Mouse (Mus musculus): ENCODE results near the gene Mtif2. TPM values are rescaled to one million over a fixed set of nuclear protein-coding genes. Genes with fewer than 3 reads are reported as not detected.
A peak's percentile ranks its signal among the peaks of the same experiment; 100 is the strongest.

The Mtif2 gene
- polyA plus RNA-seq, 1 experiment from 2014 or later: 59.2 TPM

DNA sequence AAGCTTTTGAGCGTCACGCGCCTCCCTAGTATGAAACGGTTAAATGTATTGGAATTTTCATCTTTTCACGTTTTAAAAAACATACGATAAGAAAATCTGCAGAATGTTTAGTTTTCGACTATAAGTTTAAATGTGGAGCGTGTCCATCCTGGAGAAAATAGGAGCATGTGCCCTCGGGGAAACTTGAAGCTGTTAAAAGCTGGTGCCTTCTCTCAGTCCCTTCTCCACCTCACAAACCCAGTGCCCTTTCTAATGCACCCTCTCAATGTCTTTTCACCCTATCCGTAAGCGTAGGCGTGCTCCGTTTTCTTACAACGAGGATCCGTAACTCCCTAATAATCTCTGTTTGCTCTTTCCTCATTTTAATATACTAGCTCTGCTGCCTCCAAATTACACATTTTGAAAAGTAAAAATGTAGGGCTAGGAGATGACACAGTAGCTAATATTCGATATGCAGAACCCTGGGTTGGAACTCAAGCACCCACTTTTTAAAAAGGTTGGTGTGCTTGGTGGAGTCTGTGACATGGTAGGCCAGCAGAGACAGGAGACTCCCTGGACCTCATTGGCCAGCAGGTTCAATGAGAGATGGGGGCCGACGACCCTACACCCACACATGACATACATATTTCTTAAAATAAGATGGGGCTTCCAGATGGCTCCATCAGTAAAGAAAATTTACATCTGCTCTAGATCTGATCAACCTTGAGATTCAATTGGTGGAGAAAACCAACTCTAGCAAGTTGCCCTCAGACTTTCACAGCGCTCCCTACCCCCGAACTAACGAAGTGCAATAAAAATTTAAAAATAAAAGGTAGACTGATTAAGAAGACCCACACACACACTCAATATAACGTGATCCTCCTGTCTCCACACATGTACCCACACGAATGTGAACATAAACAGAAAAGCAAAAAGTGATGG lies 22.6 kb downstream of the Mtif2 start:
- Histone ChIP-seq H3K4me2 (ENCODE audit: low read depth, low read length) (peak overlapping the region; percentile 86), H3K27me3 (ENCODE audit: control insufficient read depth, insufficient read depth, low read length) (no peaks in the 10 kb centered on the region), H3K4me3 (ENCODE audit: low read length) (peak overlapping the region; percentile 90), H3K27ac (ENCODE audit: low read length) (peak overlapping the region; percentile 87), H3K9me3 (replicated peaks; ENCODE audit: control insufficient read depth, low read length) (no peaks in the 10 kb centered on the region), H3K9ac (ENCODE audit: low read length) (peak overlapping the region; percentile 93), H3K4me1 (ENCODE audit: control insufficient read depth, insufficient read depth, low read length) (peaks cover 12% of the 10 kb centered on the region), H3K36me3 (ENCODE audit: control insufficient read depth, insufficient read depth) (peaks cover 20% of the 10 kb centered on the region)
- ATAC-seq (replicated peaks; ENCODE audit: extremely low read depth, insufficient read depth, low FRiP score): no peak
- WGBS: 22% methylated on average over 23 of the region's 23 CpGs

DNA sequence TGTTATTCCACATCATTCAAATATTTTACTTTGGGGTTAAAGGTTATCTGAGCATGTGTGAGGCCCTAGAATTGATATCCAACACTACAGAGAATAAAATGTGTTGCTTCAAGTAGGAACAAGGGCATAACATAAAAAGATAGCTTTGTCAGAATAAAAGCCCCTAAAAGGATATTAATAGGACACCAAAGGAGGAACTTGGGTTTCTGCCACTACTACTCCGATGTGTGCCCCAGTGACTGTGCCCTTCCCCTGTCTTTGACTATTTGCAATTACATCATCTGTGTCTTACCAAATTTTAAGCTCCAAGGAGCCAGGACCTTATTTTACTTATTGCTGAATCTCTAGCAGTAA lies 23.2 kb downstream of the Mtif2 start:
- Histone ChIP-seq H3K9me3 (replicated peaks; ENCODE audit: control insufficient read depth, low read length) (no peaks in the 10 kb centered on the region), H3K9ac (ENCODE audit: low read length) (no peak overlapping the region), H3K27me3 (ENCODE audit: control insufficient read depth, insufficient read depth, low read length) (no peaks in the 10 kb centered on the region), H3K36me3 (ENCODE audit: control insufficient read depth, insufficient read depth) (peaks cover 14% of the 10 kb centered on the region), H3K4me1 (ENCODE audit: control insufficient read depth, insufficient read depth, low read length) (peaks cover 12% of the 10 kb centered on the region), H3K4me3 (ENCODE audit: low read length) (no peak overlapping the region), H3K4me2 (ENCODE audit: low read depth, low read length) (no peak overlapping the region), H3K27ac (ENCODE audit: low read length) (no peak overlapping the region)
- WGBS: 53% methylated on average over 1 of the region's 1 CpGs
- no peak for ATAC-seq (replicated peaks; ENCODE audit: extremely low read depth, insufficient read depth, low FRiP score)

DNA sequence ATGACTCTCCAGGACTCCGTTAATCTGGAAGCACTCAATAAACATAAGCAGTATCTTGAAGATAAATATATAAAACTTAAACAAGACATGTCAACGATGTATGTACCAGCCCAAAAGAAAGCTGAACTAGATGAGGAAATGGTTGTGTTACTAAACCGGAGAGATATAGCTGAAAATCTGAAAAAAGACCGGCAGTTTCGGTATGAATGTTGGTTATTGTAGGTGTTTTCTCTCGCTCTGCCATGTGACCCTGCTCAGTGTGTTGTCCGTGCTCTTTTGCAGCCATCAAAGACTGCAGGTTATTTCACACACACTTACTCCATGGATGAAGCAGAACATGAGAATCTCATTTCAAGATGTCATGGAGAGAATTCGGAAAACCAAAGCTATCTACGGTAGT lies 34.2 kb downstream of the Mtif2 start:
- Histone ChIP-seq H3K4me3 (ENCODE audit: low read length) (no peak overlapping the region), H3K27me3 (ENCODE audit: control insufficient read depth, insufficient read depth, low read length) (no peaks in the 10 kb centered on the region), H3K9me3 (replicated peaks; ENCODE audit: control insufficient read depth, low read length) (no peaks in the 10 kb centered on the region), H3K9ac (ENCODE audit: low read length) (no peak overlapping the region), H3K27ac (ENCODE audit: low read length) (no peak overlapping the region), H3K36me3 (ENCODE audit: control insufficient read depth, insufficient read depth) (no peaks in the 10 kb centered on the region), H3K4me1 (ENCODE audit: control insufficient read depth, insufficient read depth, low read length) (no peaks in the 10 kb centered on the region), H3K4me2 (ENCODE audit: low read depth, low read length) (no peak overlapping the region)
- WGBS: 80% methylated on average over 9 of the region's 9 CpGs
- ATAC-seq (replicated peaks; ENCODE audit: extremely low read depth, insufficient read depth, low FRiP score): no peak

DNA sequence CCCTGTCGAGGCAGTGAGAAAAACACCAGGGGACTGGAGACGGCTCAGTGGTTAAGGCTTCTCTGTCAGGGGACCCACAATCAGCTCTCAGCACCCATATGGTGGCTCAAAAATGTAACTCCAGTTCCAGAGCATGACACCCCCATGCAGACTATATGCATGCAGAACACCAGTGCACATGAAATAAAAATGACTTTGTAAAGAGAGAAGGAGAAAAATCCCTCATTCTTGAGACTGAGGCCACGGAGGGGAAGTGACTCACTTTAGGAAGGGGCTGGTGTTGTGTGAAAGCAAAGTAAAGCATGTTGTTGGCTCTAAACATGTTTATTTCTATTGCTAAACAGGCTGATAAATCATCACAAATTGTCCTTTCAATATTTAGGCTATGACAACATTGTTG lies 34.8 kb downstream of the Mtif2 start:
- Histone ChIP-seq H3K4me3 (ENCODE audit: low read length) (no peak overlapping the region), H3K27ac (ENCODE audit: low read length) (no peak overlapping the region), H3K36me3 (ENCODE audit: control insufficient read depth, insufficient read depth) (no peaks in the 10 kb centered on the region), H3K9ac (ENCODE audit: low read length) (no peak overlapping the region), H3K4me1 (ENCODE audit: control insufficient read depth, insufficient read depth, low read length) (no peaks in the 10 kb centered on the region), H3K9me3 (replicated peaks; ENCODE audit: control insufficient read depth, low read length) (no peaks in the 10 kb centered on the region), H3K4me2 (ENCODE audit: low read depth, low read length) (no peak overlapping the region), H3K27me3 (ENCODE audit: control insufficient read depth, insufficient read depth, low read length) (no peaks in the 10 kb centered on the region)
- no peak for ATAC-seq (replicated peaks; ENCODE audit: extremely low read depth, insufficient read depth, low FRiP score)
- WGBS: 79% methylated on average over 3 of the region's 3 CpGs

DNA sequence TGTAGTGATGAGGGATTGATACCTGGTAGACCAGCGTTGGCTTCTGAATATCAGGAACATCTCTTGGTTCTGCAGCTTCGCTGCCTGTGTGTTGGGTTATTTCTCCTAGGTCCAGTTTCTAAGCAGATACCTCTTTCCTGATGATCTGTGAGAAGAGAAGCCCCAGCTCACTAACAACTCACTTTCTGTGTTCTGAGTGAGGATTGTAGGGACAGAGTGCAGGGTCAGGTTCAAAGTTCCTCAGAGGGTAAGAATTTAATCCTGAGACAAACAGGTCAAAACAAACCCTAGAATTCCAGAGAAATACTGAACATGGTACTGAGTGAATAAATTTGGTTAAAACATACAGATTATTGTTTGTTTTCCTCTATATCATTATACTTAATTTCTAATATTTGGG lies 37.2 kb downstream of the Mtif2 start:
- 71% methylated on average over 2 of the region's 2 CpGs for WGBS
- no peaks in the 10 kb centered on the region for H3K27me3 ChIP-seq (ENCODE audit: control insufficient read depth, insufficient read depth, low read length)
- H3K4me3 ChIP-seq (ENCODE audit: low read length): no peak overlapping the region
- no peak overlapping the region for H3K9ac ChIP-seq (ENCODE audit: low read length)
- no peak overlapping the region for H3K4me2 ChIP-seq (ENCODE audit: low read depth, low read length)
- H3K27ac ChIP-seq (ENCODE audit: low read length): no peak overlapping the region
- no peaks in the 10 kb centered on the region for H3K4me1 ChIP-seq (ENCODE audit: control insufficient read depth, insufficient read depth, low read length)
- no peaks in the 10 kb centered on the region for H3K36me3 ChIP-seq (ENCODE audit: control insufficient read depth, insufficient read depth)
- ATAC-seq (replicated peaks; ENCODE audit: extremely low read depth, insufficient read depth, low FRiP score): no peak
- H3K9me3 ChIP-seq (replicated peaks; ENCODE audit: control insufficient read depth, low read length): no peaks in the 10 kb centered on the region

DNA sequence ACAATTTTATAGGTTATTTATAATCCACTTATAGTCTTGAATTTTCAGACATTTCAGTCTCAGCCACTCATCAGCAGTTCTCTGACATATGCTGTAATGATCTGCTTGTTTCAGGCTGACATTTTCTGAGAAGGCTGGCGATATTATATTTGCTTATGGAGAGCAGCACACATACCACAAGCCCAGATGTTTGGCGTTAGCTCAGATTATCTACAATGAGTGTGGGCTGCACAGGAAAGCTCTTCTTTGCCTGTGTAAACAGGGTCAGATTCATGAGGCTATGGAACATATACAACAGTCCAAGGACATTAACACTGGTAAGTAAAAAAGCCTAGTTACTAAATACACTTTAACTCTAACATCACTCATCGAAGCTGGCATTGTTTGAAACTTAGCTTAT lies 45.3 kb downstream of the Mtif2 start:
- H3K36me3 ChIP-seq (ENCODE audit: control insufficient read depth, insufficient read depth): no peaks in the 10 kb centered on the region
- ATAC-seq (replicated peaks; ENCODE audit: extremely low read depth, insufficient read depth, low FRiP score): no peak
- WGBS: 54% methylated on average over 3 of the region's 3 CpGs
- H3K4me2 ChIP-seq (ENCODE audit: low read depth, low read length): no peak overlapping the region
- no peaks in the 10 kb centered on the region for H3K27me3 ChIP-seq (ENCODE audit: control insufficient read depth, insufficient read depth, low read length)
- H3K4me3 ChIP-seq (ENCODE audit: low read length): no peak overlapping the region
- no peaks in the 10 kb centered on the region for H3K4me1 ChIP-seq (ENCODE audit: control insufficient read depth, insufficient read depth, low read length)
- H3K27ac ChIP-seq (ENCODE audit: low read length): no peak overlapping the region
- no peaks in the 10 kb centered on the region for H3K9me3 ChIP-seq (replicated peaks; ENCODE audit: control insufficient read depth, low read length)
- H3K9ac ChIP-seq (ENCODE audit: low read length): no peak overlapping the region

DNA sequence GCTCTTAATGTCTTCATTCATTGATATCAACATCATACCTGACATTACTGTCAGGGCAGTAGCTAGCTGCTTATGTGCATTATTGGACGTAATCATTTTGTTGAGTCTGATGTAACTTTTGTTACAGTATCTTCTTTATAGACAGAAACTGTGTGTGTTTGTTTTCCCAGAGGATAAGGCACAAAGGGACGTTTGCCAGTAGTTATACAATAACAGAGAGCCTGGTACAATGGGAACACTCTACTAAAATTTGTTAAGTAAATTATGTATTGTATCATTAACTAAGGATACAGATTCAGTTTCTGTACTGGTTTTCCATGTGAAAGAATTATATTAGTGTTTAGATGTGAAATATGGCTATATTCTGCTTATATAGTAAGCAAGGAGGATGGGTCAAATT lies 46.4 kb downstream of the Mtif2 start:
- WGBS: 68% methylated on average over 2 of the region's 2 CpGs
- H3K36me3 ChIP-seq (ENCODE audit: control insufficient read depth, insufficient read depth): no peaks in the 10 kb centered on the region
- no peaks in the 10 kb centered on the region for H3K9me3 ChIP-seq (replicated peaks; ENCODE audit: control insufficient read depth, low read length)
- no peak for ATAC-seq (replicated peaks; ENCODE audit: extremely low read depth, insufficient read depth, low FRiP score)
- H3K27me3 ChIP-seq (ENCODE audit: control insufficient read depth, insufficient read depth, low read length): no peaks in the 10 kb centered on the region
- H3K4me3 ChIP-seq (ENCODE audit: low read length): no peak overlapping the region
- H3K4me1 ChIP-seq (ENCODE audit: control insufficient read depth, insufficient read depth, low read length): no peaks in the 10 kb centered on the region
- no peak overlapping the region for H3K4me2 ChIP-seq (ENCODE audit: low read depth, low read length)
- H3K9ac ChIP-seq (ENCODE audit: low read length): no peak overlapping the region
- no peak overlapping the region for H3K27ac ChIP-seq (ENCODE audit: low read length)

DNA sequence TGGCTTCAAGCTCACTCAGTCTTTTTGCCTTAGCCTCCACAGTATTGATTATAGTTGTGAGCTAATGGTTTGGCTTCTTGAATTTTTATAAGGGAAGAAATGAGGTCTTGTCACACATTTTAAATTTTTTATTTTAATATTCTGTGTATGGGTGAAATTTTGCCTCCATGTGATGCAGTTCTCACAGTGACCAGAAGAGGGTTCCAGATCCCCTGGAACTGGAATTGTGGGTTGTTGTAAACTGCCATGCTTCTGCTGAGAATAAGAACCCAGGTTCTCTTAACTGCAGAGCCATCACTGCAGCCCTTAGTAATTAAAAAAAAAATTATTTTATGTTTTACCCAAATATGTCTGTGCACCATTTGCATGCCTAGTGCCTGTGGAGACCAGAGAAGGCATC lies 53.4 kb downstream of the Mtif2 start:
- Histone ChIP-seq H3K9me3 (replicated peaks; ENCODE audit: control insufficient read depth, low read length) (peaks cover 3% of the 10 kb centered on the region; the same call in 1 of the 2 replicates), H3K4me2 (ENCODE audit: low read depth, low read length) (no peak overlapping the region), H3K9ac (ENCODE audit: low read length) (no peak overlapping the region), H3K4me3 (ENCODE audit: low read length) (no peak overlapping the region), H3K4me1 (ENCODE audit: control insufficient read depth, insufficient read depth, low read length) (no peaks in the 10 kb centered on the region), H3K27ac (ENCODE audit: low read length) (no peak overlapping the region), H3K36me3 (ENCODE audit: control insufficient read depth, insufficient read depth) (no peaks in the 10 kb centered on the region), H3K27me3 (ENCODE audit: control insufficient read depth, insufficient read depth, low read length) (no peaks in the 10 kb centered on the region)
- ATAC-seq (replicated peaks; ENCODE audit: extremely low read depth, insufficient read depth, low FRiP score): no peak
